ENCODE assay signal across 8 mouse cellular contexts in the genomic region with DNA sequence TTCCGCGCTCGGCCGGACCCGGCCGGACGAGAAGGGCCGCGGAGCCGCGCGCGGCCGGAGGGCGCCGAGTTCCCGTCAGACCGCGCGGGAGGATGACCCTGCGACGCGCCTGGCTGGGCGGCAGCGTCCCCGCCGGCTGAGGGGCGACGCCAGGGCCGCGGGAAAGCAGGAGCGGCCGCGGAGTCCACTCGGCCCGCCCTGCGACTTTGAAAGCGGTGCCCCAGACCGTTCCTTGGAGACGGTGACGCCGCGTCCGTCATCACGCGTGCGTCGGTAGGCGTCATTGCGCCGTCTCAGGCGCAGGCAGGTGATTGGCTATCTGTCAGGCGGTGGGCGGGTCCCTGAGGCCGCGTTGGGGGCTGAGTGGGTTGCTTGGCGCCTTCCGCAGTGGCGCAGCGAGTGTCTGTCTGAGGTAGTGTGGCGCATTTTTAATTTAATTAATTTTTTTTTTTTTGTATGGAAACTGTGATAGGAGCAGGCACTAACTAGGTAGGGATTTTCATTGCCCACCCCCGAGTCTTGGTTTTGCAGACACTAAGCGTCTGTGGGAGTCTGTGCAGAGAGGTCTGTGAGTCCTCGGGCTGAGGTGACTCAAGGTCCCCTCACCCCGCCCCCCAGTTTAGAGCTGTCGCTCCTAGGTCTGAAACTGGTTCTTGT. TPM values are rescaled to one million over a fixed set of nuclear protein-coding genes. Genes with fewer than 3 reads are reported as not detected.
DNase-seq lines count a peak whose midpoint lies in the region; ATAC-seq and TF ChIP-seq lines count a peak whose summit lies in the region.

A gene (minus strand): TSS at position 237 of the 657 bp plus-strand sequence.
A gene (plus strand): TSS at position 334 of the 657 bp plus-strand sequence.

- WGBS in forebrain, embryonic 13.5 days: under 1% methylated on average over 57 of the region's 66 CpGs
- under 1% methylated on average over 66 of the region's 66 CpGs for WGBS in large intestine, adult 2 months
- WGBS in liver, postnatal 0 days (ENCODE audit: insufficient replicate concordance): 0% methylated on average over 64 of the region's 66 CpGs
- WGBS in neural tube, embryonic 14.5 days: under 1% methylated on average over 66 of the region's 66 CpGs

- peak within 1 kb of the TSS; percentile 80 for H3K4me3 ChIP-seq in ES-Bruce4 (ENCODE audit: low read depth, low read length)
- peak within 1 kb of the TSS; percentile 81 for H3K4me3 ChIP-seq in forebrain, embryonic 13.5 days
- peak within 1 kb of the TSS; percentile 87 for H3K4me3 ChIP-seq in liver, postnatal 0 days (ENCODE audit: low read depth, low read length)
- peak within 1 kb of the TSS; percentile 76 for H3K4me3 ChIP-seq in neural tube, embryonic 14.5 days (ENCODE audit: low read depth, low read length)

- no peak for TF ChIP-seq CTCF in ES-Bruce4 (IDR thresholded peaks at IDR 0.05; ENCODE audit: low read depth, low read length)
- no peak for TF ChIP-seq CTCF in liver, postnatal 0 days (IDR thresholded peaks at IDR 0.05; ENCODE audit: low read depth)

- H3K4me2 ChIP-seq in forebrain, embryonic 13.5 days: peak within 1 kb of the TSS; percentile 66
- H3K4me2 ChIP-seq in liver, postnatal 0 days (ENCODE audit: low read depth, low read length): peak within 1 kb of the TSS; percentile 90
- peak within 1 kb of the TSS; percentile 66 for H3K4me2 ChIP-seq in neural tube, embryonic 14.5 days (ENCODE audit: low read depth, low read length)

- peak; percentile 99 for ATAC-seq in cerebellum, adult (ENCODE audit: insufficient number of reproducible peaks, low FRiP score, low TSS enrichment)
- ATAC-seq in forebrain, embryonic 13.5 days: peak; percentile 100
- peak; percentile 100 for ATAC-seq in liver, postnatal 0 days
- ATAC-seq in neural tube, embryonic 14.5 days (ENCODE audit: low read depth): peak; percentile 99

- no peak for TF ChIP-seq EP300 in ES-Bruce4 (IDR thresholded peaks at IDR 0.05; ENCODE audit: insufficient read depth, low read depth, low read length)
- no peak for TF ChIP-seq EP300 in liver, postnatal 0 days (IDR thresholded peaks at IDR 0.05; ENCODE audit: low read depth)

- no peaks in the 10 kb centered on the region for H3K36me3 ChIP-seq in ES-Bruce4 (ENCODE audit: control insufficient read depth, insufficient read depth, low read length, poor library complexity, severe bottlenecking)
- H3K36me3 ChIP-seq in forebrain, embryonic 13.5 days (ENCODE audit: poor library complexity, severe bottlenecking): no peaks in the 10 kb centered on the region
- no peaks in the 10 kb centered on the region for H3K36me3 ChIP-seq in liver, postnatal 0 days (replicated peaks; ENCODE audit: insufficient read depth, low read length)
- H3K36me3 ChIP-seq in neural tube, embryonic 14.5 days (ENCODE audit: control insufficient read depth, insufficient read depth, low read length): no peaks in the 10 kb centered on the region

- intact Hi-C loops in heart, postnatal 10 days (cut with DNase I): loop anchor here (5.0 to 10.0 kb wide), 4 partner anchors 180 to 945 kb away; no protein-coding TSS in a partner anchor

- no peaks in the 10 kb centered on the region for H3K9me3 ChIP-seq in ES-Bruce4 (replicated peaks; ENCODE audit: control insufficient read depth, insufficient read depth, low read length, poor library complexity, severe bottlenecking)
- H3K9me3 ChIP-seq in forebrain, embryonic 13.5 days (replicated peaks): no peaks in the 10 kb centered on the region
- no peaks in the 10 kb centered on the region for H3K9me3 ChIP-seq in liver, postnatal 0 days (ENCODE audit: low read length)
- H3K9me3 ChIP-seq in neural tube, embryonic 14.5 days (ENCODE audit: control insufficient read depth, low read length): no peaks in the 10 kb centered on the region

- DNase-seq in heart, postnatal 10 days: peak; percentile 98 to 99
- DNase-seq in large intestine, adult 2 months (ENCODE audit: low read depth, low spot score): peak; percentile 82
- peak; percentile 97 for DNase-seq in liver, postnatal 0 days
- peak; percentile 98 for DNase-seq in testis, postnatal 10 days (ENCODE audit: low spot score)

- no peak for TF ChIP-seq POLR2A in ES-Bruce4 (IDR thresholded peaks at IDR 0.05; ENCODE audit: insufficient read depth, low read length)

- no peaks in the 10 kb centered on the region for H3K27me3 ChIP-seq in ES-Bruce4 (ENCODE audit: control insufficient read depth, insufficient read depth, low read length, poor library complexity, severe bottlenecking)
- no peaks in the 10 kb centered on the region for H3K27me3 ChIP-seq in forebrain, embryonic 13.5 days
- no peaks in the 10 kb centered on the region for H3K27me3 ChIP-seq in liver, postnatal 0 days (ENCODE audit: insufficient read depth, low read length)
- no peaks in the 10 kb centered on the region for H3K27me3 ChIP-seq in neural tube, embryonic 14.5 days (ENCODE audit: control insufficient read depth, insufficient read depth, low read length)

- H3K4me1 ChIP-seq in ES-Bruce4 (ENCODE audit: control insufficient read depth, insufficient read depth, low read length): no peaks in the 10 kb centered on the region
- peaks cover 23% of the 10 kb centered on the region for H3K4me1 ChIP-seq in forebrain, embryonic 13.5 days
- peaks cover 10% of the 10 kb centered on the region for H3K4me1 ChIP-seq in liver, postnatal 0 days (ENCODE audit: insufficient read depth)
- H3K4me1 ChIP-seq in neural tube, embryonic 14.5 days (ENCODE audit: control insufficient read depth, insufficient read depth, low read length): peaks cover 10% of the 10 kb centered on the region; the same call in 1 of the 2 replicates

- no peak within 1 kb of the TSS for H3K27ac ChIP-seq in ES-Bruce4 (ENCODE audit: insufficient read depth, low read length)
- peak within 1 kb of the TSS; percentile 94 for H3K27ac ChIP-seq in forebrain, embryonic 13.5 days
- H3K27ac ChIP-seq in liver, postnatal 0 days (ENCODE audit: low read depth): peak within 1 kb of the TSS; percentile 95
- H3K27ac ChIP-seq in neural tube, embryonic 14.5 days (ENCODE audit: low read depth, low read length): peak within 1 kb of the TSS; percentile 96

- peak within 1 kb of the TSS; percentile 82 for H3K9ac ChIP-seq in ES-Bruce4 (ENCODE audit: low read depth, poor library complexity, severe bottlenecking)
- H3K9ac ChIP-seq in forebrain, embryonic 13.5 days: peak within 1 kb of the TSS; percentile 88
- peak within 1 kb of the TSS; percentile 84 for H3K9ac ChIP-seq in liver, postnatal 0 days (replicated peaks)
- H3K9ac ChIP-seq in neural tube, embryonic 14.5 days (replicated peaks; ENCODE audit: low read depth, low read length): peak within 1 kb of the TSS; percentile 84

RNA-seq across cellular contexts. Expression of the first gene that starts in this region (rescaled TPM):
- polyA plus RNA-seq in ES-Bruce4 (2011; ENCODE audit: insufficient read depth, insufficient read length, low read depth, missing spikeins): 16.4 and 21.4 TPM in 2 replicates
- polyA plus RNA-seq in forebrain, embryonic 13.5 days (2015; fragmentation: Nextera tagmentation; extraction: Ambion mirVana): 24.7 and 25.7 TPM in 2 replicates
- 1 to 10 TPM; 8.4 to 9.2 TPM for total RNA-seq in heart, postnatal 10 days (2021)
- 0.97 and 2.0 TPM in 2 replicates for polyA plus RNA-seq in large intestine, adult 2 months (2012; rRNA removed)
- 5.0 and 5.4 TPM in 2 replicates for polyA plus RNA-seq in liver, postnatal 0 days (2015; fragmentation: Nextera tagmentation; extraction: Ambion mirVana)
- 19.5 and 25.6 TPM in 2 replicates for polyA plus RNA-seq in neural tube, embryonic 14.5 days (2014; fragmentation: Nextera tagmentation; extraction: Ambion mirVana)

RNA-seq across cellular contexts. Expression of the second gene that starts in this region (rescaled TPM):
- polyA plus RNA-seq in ES-Bruce4 (2011; ENCODE audit: insufficient read depth, insufficient read length, low read depth, missing spikeins): 5.2 TPM in 2 replicates
- polyA plus RNA-seq in forebrain, embryonic 13.5 days (2015; fragmentation: Nextera tagmentation; extraction: Ambion mirVana): 15.8 and 20.1 TPM in 2 replicates
- 10 to 100 TPM in 1 of 2 experiments, 1 to 10 TPM in 1; 8.2 to 10.2 TPM for total RNA-seq in heart, postnatal 10 days (2021)
- 0.63 and 0.96 TPM in 2 replicates for polyA plus RNA-seq in large intestine, adult 2 months (2012; rRNA removed)
- 4.9 and 6.7 TPM in 2 replicates for polyA plus RNA-seq in liver, postnatal 0 days (2015; fragmentation: Nextera tagmentation; extraction: Ambion mirVana)
- 13.3 and 14.1 TPM in 2 replicates for polyA plus RNA-seq in neural tube, embryonic 14.5 days (2014; fragmentation: Nextera tagmentation; extraction: Ambion mirVana)
